Mouse (Mus musculus) liver, adult 10 weeks (tissue): Measurements from ENCODE around the gene Cep78. TPM values are rescaled to one million over a fixed set of nuclear protein-coding genes. Genes with fewer than 3 reads are reported as not detected.

ENCODE experiments used
- polyA plus RNA-seq: library from polyadenylated mRNA; stranded (reverse); fragments of 350-450 nt; fragmentation: Illumina TruSeq; extraction: RNeasy Lipid Tissue Mini Kit (QIAGEN cat#74804); gene quantifications from one replicate; pipeline ENCODE4 v1.2.3, GENCODE M21; 2014; ENCODE audit warnings: low read depth, low replicate concordance

Cep78 gene
- 1.8 TPM for polyA plus RNA-seq

GRCm38 (mm10) chr19:15984449-15985171 lies at the start of gene Cep78:
Gene Cep78, minus strand, starts transcription at chr19:15984989.

GRCm38 (mm10) chr19:15947237-15947636 lies 37.6 kb downstream of the Cep78 start, which contains the start of gene Psat1:
Gene Psat1, minus strand, starts transcription at chr19:15947337.

Other genes with a start within 250 kb of the Cep78 start
- 0.24 TPM for gene Psat1, start 37.7 kb downstream of the Cep78 start, polyA plus RNA-seq
- gene Gnaq, start 147.8 kb upstream of the Cep78 start, polyA plus RNA-seq, result 16.0 TPM